Mouse (Mus musculus) urinary bladder, adult 2 months (tissue): ENCODE results near the gene Ssr1. TPM values are rescaled to one million over a fixed set of nuclear protein-coding genes. Genes with fewer than 3 reads are reported as not detected.
A peak's percentile ranks its signal among the peaks of the same experiment; 100 is the strongest.

Experiments
- DNase-seq: peaks from one replicate; pipeline ENCODE4 v3.0.0; 2022; ENCODE audit warnings: low spot score
- polyA plus RNA-seq: library from polyadenylated mRNA; depleted of rRNA; stranded (reverse); fragments of >200 nt; gene quantifications from 2 replicates; pipeline ENCODE4 v1.2.3, GENCODE M21; 2012

The Ssr1 gene
- polyA plus RNA-seq, 1 experiment = 24.4 TPM

DNA sequence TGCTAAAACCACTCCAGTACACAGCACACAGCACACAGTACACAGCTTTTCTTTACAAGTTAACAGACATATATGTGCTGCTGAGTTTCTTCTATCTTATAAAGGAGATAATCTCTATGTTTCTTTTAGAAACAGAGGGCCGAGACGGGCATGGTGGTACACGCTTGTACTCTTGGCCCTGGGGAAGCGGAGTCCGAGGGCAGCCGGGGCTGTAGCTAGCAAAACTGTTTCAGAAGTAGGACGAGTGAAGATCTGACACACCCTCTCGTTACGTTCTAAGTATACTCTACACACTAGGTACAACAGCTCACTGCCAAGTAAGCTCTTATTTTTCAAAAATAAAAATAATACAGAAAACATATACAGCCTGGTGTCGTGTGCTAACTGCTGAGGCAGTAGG is 13.7 kb downstream of the Ssr1 start:
- no peak for DNase-seq

DNA sequence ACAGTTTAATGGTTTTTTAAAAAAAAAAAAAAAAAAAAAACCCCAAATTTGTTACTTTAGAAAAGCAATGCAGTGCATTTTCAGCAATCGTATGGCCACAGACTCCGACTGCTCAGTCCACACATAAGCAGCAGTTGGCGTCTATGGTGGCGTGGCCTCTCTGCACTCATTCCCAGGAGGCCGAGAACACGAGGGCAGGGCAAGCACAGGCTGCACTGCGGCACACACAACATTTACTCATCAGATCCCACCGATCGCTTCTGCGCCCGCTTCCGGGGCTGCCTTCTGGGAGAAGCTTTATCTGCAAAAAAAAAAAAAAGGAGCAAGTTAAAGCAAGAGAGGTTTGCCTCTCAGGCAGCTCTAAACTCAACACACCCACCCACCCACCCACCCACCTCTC is 14.5 kb downstream of the Ssr1 start:
- DNase-seq = no peak

DNA sequence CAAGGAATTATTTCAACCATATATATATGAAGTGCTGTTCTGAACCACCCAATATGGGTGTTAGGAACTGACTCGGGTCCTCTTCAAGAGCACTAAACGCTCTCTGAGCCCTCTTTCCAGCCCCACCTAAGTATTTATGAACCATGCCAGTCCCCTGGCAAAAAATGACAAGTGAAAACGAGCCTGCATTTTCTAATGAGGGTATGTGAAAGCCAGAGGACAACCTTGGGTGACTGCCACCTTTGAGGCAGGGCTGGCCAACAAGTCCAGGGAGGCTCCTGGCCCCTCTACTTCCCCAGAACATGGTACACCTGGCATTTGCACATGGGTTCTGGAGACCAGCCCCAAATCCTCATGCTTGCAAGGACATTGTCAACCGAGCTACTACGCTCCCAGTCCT is 19.3 kb downstream of the Ssr1 start:
- DNase-seq = no peak

DNA sequence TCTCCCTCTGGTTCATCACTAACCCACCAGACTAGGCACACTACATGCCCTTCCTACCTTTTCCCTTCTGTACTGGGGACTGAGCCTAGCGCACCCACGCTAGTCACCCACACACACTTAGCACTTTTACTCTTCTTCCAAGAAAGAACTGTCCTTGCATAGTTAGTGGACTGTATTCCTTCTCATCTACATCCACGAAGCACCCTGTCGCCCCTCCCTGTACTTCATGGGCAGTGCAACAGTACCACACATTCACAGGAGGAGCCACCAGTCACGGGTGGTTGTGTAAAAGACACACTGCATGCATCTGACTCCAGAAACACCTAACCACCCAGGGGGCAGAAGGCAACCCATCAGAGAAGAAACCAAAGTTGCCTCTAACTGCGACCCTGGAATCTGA is 20.0 kb downstream of the Ssr1 start:
- no peak for DNase-seq

DNA sequence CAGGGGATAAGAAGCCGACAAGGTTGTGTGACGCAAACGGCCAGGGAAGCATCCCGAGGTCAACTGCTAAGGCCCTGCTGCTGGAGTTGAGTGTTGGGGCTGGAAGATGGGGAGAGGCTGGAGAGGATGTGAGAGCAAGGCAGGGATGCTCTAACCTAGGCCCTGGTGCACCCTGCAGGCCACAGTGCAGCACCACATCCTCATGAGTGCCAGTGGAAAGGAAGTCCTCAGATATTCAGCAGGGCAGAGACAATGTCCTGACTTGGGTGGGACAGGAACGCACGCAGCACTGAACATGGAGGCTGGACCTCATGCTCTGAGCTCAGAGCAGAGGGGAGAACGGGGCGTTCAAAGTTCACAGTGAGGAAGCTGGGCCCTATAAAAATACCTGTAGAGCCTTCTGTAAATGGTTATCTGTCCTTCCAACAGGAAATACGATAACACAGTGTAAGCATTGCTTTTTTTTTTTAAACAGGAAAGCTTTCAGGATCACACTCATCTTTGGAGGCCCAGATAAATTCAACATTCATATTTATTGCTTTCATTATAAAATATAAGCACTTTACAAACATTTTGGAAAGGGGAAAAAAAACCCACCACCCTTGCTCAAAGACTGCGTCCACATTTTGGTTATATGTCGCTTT is 23.0 kb downstream of the Ssr1 start:
- no peak for DNase-seq

DNA sequence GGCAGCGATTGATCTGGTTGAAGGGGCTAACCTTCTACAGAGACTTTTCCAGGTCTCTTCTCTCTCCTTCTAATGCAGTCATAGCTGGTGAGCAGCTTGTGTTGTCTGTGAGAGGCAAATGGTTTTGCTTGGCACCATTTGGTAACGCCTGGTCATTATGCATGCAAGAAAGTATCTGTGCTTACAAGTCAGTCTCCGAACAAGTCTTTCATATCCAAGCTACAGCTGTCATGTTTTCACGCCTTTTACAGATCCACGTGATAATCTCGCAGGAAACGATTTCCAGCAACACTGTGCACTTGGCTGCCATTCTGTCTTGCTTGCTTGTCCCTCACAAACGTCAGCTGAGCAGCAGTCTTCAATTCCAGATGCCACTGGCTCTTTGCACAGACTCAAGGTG is 24.0 kb downstream of the Ssr1 start:
- DNase-seq = no peak

DNA sequence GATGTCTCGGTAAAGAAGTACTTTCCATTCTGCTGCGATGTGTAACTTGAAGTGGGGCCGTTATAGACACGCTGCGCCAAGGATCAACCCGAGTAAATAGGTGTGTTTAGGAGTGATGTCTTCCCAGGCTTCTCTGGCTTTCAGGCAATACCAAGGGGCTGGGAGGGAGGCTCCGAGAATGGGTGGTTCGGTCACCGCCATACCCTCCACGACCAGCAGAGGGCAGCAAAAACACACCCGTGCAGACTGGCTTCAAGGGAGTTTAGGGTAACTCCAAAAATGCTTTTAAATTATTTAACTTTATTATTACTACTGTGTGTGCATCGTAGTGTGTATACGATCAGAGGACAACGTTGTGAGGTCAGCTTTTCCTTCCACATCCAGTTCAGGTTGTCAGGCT is 24.7 kb downstream of the Ssr1 start:
- DNase-seq = peak; percentile 75

DNA sequence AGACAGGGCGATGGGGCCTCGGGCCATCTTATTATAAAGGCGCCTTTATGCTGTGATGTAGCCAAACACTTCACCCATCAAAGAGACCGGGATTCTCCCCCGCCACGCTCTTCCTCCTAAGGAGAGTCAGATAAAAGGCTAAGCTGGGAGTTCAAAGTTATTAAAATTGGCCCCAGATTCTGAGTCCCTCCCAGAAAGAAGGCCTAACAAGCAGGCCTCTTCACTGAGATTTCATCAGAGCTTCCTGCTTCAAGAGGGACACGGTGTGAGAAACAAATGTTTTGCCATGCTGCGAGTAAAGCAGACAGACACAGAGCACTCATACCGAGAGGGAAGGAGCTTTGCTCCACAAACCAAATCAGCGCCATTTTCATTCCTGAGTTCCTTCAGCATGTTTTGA is 26.5 kb downstream of the Ssr1 start:
- no peak for DNase-seq

DNA sequence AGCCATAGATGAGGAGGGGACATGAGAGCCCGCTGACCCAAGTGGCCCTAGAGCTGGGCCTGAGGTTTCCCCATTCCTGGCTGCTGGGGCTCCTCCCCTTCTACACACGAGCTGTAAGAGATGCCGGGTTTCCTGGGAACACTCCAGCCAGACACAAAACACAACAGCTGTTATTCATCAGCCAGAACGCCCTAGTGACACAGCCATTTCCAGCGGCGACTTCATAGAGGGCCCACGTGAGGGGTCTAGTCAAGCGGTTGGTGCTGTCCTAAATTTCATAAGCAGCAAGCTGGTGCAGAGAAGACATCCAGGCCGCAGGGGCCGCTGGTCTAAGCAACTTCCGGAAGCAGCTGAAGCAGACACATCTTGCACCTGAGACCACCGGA is 27.0 kb downstream of the Ssr1 start:
- DNase-seq = no peak

DNA sequence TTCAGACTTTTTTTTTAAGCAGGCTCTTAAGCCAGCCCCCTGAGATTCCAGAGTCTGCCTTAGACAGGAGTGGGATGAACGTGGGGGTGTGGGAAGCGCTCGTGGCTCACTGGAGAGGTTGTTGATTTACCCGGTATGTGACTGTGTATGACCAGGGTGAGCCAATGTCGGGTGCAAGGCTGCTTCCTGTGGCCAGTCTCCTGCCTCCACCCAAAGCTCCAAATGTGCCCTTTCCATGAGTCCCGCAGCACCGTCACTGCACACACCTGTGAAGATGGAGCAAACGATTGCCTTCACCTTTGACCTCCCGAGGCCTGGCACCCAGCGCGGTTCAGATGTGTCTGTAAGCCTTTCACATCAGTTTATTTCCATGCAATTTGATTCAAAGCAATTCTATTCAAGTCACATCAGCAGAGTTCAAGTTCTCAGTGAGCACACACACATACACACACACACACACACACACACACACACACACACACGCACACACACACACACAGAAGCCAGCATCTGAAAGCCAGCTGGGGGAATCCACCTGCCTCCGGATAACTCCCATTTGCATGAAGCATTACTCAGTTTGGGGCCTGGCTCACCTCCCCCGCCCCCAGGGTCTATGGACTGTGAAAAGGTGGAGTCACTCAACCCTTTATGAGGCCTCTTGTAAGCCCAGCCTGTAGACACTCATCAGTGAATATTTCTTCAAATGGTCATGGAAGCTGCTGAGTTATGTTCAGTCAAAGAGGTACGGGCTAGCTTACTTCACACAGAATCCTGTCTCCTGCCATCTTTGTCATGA is 27.6 kb downstream of the Ssr1 start:
- DNase-seq = no peak

DNA sequence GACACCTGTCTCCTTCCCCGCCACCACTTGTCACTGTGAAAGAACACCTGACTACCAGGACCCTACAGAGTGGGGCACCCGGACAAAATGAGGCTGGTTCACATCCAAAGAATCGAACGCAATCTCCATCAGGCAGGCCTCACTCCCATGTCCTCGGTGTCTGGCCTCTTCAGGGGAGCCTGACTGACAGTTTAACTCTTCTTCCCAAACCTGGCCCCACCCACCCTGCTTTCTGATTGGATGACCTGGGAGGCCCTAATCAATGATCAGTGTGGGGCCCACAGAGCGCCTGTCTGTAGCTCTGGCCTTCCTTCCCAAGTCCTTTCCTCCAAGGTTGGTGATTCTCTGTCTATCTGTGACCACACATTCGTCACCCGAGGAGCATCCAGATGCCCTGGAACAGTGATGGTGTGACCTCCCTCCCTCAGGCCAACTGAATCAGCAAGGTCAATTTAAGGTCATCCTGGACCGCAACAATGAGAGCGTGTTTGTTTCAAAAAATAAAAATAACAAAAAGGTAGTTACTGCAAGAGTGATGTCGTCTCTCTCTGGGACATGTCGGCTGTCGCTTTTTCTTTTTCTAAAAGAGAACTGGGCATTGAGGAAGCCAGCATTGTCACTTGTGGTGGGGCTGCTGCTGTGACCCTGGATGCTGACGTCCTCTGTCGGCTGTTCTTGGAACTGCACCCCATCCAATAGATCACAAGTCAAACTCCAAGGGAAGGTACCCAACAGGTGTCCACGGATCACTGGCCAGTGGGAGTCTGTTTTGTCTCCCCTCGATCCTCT is 28.7 kb downstream of the Ssr1 start:
- DNase-seq = no peak

DNA sequence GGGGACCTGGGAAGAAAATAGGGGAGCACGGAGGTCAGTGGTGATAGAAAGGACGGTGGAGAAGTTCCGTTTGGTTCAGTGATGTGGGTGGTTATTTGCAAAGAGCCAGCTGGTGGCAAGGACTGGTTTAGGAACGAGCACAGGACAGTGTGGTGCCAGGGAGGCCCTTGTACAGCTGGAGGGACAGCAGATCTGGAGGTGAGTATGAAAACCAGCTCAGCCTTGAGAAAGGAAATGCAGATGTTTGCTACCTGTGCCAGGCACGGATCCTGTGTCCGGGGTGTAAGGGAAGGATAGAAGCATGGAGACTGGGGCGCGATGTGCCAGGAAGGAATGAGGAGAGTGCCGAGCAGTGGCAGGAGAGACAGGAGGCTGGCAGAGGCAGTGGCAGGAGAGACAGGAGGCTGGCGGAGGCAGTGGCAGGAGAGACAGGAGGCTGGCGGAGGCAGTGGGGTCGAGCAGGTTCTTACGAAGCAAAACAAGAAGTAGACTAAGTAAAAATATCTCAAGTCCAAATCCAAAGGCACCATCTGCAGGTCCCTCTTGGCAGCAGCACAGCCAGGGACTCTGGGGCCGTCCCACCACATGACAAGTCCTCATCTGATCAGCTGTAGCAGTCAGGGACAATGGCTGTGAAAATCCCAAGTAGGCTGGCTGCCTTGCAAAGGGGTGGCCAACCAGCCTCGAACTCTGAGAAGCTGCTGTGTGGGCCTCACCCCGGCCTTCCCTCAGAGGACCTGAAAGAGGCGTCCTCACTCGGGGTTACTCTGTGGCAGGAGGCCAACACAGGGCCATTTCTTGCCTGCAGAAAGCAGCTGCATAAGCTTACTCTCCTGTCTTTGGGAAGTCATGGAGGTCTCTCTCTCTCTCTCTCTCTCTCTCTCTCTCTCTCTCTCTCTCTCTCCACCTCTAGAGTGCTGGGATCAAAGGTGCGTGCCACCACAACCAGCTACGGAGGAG is 29.6 kb downstream of the Ssr1 start:
- no peak for DNase-seq

DNA sequence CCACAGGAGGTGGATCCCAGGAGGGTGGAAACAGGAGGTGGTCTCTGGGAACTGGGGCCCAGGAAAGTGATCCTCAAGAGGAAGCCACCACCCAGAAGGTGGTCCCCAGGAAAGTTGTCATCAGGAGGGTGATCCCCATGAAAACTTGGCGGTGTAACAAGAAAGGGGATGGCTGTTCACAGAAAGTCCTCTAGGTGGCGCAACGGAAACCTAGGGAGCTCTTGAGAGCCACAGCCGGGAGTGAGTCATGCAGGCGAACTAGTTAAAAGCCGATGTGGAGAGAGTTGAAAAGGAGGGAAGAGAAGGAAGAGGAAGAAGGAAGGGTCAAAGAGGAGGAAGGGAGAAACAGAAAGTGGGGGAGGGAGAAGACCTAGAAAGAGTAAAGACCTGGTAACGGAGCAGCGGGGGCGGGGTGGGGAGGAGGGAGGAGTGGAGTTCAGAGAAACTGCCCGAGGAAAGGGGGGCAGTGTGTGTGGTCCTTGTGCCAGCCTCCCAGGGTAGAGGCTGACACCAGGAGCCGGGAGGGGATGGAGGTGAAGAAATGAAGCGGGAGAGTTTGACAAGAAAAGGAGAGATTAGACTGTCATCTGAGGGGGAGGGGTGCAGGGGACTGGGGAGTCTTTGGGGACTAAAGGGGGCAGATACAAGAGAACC is 30.5 kb downstream of the Ssr1 start:
- DNase-seq = no peak

DNA sequence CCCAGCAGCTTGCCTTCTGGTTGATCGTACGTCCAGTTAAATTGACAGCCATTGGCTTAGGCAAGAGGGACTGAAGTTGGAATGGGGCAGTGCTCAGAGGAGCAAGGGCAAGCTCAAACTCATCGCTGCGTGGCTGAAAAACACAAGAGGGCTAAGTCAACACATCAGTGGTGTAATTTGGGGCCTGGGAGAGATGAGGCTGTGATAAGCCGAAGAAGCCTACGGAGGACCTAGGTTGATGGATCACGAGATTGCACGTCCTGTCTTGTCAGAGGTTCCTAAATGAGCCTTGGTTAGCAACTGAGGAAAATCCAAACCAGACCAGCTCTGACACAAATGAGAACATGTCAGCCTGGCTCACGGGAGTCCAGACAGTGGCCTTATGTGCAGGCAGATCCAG is 31.5 kb downstream of the Ssr1 start:
- no peak for DNase-seq

DNA sequence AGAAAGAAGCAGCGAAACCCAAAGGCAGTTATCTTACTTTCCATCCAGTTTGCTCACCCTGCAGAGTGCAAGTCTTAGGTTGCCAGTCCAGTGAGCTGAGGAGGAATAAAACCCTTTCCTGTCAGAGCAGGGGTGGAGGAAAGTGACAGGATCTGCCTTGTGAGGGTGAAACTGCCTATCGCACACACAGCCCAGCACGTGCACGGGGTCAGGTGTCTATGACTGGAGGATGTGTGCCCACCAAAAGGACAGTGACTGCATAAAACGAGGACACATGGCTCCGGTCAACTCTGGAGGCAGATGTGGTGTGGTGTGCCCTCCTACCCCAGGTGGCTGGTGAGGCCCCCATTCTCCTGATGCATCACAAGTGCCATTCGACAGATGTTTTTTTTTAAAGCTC is 34.1 kb downstream of the Ssr1 start:
- DNase-seq = no peak

DNA sequence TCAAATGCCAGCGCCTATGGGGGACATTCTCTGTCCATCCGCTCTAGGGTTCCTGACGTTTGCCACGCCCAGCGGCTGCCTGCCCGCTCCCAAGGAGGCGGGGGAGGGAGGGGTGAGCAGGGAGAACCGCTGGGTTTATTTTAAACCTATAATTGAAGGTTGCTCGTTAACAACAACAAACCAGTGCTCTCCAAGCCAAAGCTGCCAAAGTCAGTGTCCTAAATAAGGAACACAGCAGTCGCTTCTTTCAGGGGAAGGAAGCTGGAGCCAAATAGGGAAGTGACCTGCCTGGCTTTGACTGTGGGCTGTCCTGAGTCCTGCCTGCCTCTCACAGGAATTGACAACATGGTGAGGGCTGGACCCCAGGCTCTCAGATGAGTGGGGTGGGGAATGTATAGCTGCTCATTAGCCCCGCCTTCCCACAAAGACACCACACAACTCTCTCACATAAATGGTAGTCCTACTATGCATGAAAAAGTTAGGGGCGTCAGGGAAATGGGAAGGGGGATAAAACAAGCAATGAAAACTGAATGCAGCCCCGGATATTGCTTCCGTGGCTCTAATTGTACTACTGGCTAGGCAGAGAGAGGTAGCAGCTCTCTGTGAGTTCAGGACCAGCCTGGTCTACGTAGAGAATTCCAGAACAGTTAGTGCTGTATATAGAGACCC is 34.6 kb downstream of the Ssr1 start:
- DNase-seq = no peak

DNA sequence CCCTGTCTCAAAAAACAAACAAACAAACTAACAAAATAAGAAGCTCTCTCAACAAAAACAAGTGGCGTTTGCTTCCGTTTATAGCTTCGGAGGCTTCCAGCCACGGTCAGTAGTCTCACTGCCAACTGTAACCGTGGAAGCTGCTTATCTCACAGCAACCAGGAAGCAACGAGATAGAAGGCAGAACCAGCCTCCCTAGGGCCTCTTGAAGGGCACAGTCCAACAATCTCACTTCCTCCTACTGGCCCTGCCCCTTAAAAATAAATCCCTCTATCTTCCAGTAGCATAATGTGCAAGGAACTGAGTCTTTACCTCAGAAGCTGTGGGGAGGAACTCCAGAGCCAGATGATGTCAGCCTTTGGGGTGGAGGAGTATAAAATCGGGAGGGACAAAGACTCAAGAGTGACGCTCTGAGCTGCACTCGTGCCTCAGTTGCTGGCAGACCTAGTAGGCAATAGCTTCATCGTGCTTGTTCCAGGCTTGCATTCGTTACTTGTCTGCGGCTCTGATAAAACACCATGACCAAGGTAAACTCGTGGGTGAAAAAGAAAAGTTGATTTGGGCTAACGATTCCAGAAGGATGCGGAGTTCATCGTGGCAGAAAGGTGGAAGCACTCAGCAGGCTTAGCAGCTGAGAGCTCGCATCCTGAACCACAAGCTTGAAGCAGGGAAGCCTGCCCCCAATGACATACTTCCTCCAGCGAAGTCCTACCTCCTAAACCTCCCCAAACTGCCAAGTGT is 35.3 kb downstream of the Ssr1 start:
- peak; percentile 1 for DNase-seq

DNA sequence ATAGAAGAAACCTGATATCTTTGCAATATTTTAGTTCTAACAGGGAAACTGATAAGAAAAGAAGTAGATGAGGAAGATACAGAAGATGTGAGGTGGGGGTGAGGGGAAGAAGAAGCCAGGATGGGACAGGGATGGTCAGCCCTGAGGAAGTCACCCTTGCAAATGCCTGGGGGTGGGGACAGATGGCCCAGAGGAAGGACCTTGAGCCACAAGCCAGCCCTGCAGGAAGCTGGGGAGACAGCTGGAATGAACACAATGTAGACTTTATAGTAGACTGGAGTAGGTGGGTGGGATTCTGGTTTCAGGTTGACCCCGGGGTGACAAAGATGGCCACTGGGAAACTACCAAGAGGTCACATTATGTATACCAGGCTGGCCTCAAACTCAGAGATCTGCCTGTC is 39.7 kb downstream of the Ssr1 start:
- DNase-seq = no peak

DNA sequence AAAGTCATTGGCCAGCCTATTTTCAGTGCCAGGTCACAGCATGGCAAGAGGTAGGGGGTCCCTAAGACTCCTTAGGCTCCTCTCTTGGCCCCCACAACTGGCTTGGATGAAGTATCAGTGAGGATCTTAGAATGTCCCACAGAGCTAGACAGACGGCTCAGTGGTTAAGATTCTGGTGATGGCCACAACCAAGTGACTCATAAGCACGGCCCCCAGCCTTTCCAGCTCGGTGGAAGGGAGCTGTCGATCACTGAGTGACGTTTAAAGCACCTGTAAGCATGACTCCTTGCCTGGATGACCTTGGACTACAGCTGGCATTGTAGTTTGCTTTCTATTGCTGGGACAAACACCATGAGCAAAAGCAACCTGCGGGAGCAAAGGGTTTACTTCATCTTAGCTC is 41.0 kb downstream of the Ssr1 start:
- no peak for DNase-seq

DNA sequence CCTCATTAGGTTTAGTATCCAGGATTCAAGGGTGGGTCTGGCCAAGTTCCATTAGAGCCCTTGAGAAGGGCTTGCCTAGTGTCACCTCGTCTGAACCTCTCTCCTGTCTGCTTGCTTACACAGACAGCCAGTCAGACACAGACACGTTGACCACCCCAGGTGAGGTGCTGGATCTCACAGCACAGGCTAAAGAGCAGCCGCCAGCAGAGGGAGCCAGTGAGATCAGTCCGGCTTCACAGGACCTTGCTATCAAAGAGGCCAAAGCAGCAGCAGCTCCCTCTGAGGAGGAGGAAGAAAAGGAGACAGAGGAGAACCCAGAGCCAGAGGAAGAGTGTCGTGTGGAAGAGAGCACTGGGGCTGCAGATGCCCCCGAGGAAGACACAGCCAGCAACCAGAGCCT is 47.3 kb downstream of the Ssr1 start:
- peak; percentile 70 for DNase-seq
